Mouse (Mus musculus) heart, postnatal 0 days (tissue): ENCODE results near the gene Tpst1. TPM values are rescaled to one million over a fixed set of nuclear protein-coding genes. Genes with fewer than 3 reads are reported as not detected.
A peak's percentile ranks its signal among the peaks of the same experiment; 100 is the strongest.
"Not testable (repeated sequence)": the region's sequence is repeated elsewhere in the genome, so short reads cannot be mapped to it uniquely, and the experiment has no call there.

ENCODE experiments used
- ATAC-seq: fragments of 200-750 bp; cut with Nextera tagmentation; 2 replicates; pipeline ENCODE4 v1.8.0; 2017; ENCODE audit warnings: low read depth, moderate number of reproducible peaks, moderate library complexity; ENCODE audit not compliant: insufficient read depth
- DNase-seq: peaks from one replicate; pipeline ENCODE4 v3.0.0-alpha.2; 2016; ENCODE audit warnings: low spot score
- H3K27ac ChIP-seq: fragments of 300-500 bp; sonication (generic); 2 replicates; pipeline ENCODE4 v1.5.1; 2014; ENCODE audit warnings: low read depth, mild to moderate bottlenecking
- H3K27me3 ChIP-seq: fragments of 300-500 bp; sonication (generic); 2 replicates; pipeline ENCODE4 v1.6.1; 2014; ENCODE audit warnings: low read length, mixed read lengths; ENCODE audit not compliant: control insufficient read depth, insufficient read depth
- H3K36me3 ChIP-seq: fragments of 300-500 bp; sonication (generic); replicated peaks from 2 replicates; pipeline ENCODE4 v1.6.1; 2014; ENCODE audit warnings: low read length, mixed read lengths; ENCODE audit not compliant: control insufficient read depth, insufficient read depth
- H3K4me1 ChIP-seq: fragments of 300-500 bp; sonication (generic); 2 replicates; pipeline ENCODE4 v1.6.1; 2014; ENCODE audit warnings: antibody characterized with exemption; ENCODE audit not compliant: control insufficient read depth, insufficient read depth
- H3K4me2 ChIP-seq: fragments of 300-500 bp; sonication (generic); 2 replicates; pipeline ENCODE4 v1.6.1; 2014; ENCODE audit warnings: low read depth, mild to moderate bottlenecking, low read length, moderate library complexity
- H3K4me3 ChIP-seq: fragments of 300-500 bp; sonication (generic); 2 replicates; pipeline ENCODE4 v1.5.1; 2014; ENCODE audit warnings: low read depth, low read length
- H3K9ac ChIP-seq: fragments of 300-500 bp; sonication (generic); replicated peaks from 2 replicates; pipeline ENCODE4 v1.6.1; 2014; ENCODE audit warnings: low read depth, low read length, mixed read lengths
- H3K9me3 ChIP-seq: fragments of 300-500 bp; sonication (generic); replicated peaks from 2 replicates; pipeline ENCODE4 v1.6.1; 2016; ENCODE audit warnings: low read length; ENCODE audit not compliant: control insufficient read depth
- CTCF ChIP-seq: IDR thresholded peaks from 2 replicates; pipeline ENCODE4 v1.5.1; 2016; ENCODE audit warnings: antibody characterized with exemption, control low read depth, low read depth
- EP300 ChIP-seq: IDR thresholded peaks from 2 replicates; pipeline ENCODE4 v1.6.1; 2016; ENCODE audit warnings: antibody characterized with exemption, low read depth
- WGBS: fragments of 180-500 bp; shearing (Covaris S2); extraction: QIAGEN DNeasy Blood & Tissue Kit; methylation state at CpG from one replicate; pipeline ENCODE4 v1.1.7; 2014; 5-methylcytosine and 5-hydroxymethylcytosine counted together
- polyA plus RNA-seq: library from polyadenylated mRNA; unstranded; fragments of >200 nt; fragmentation: Nextera tagmentation; extraction: Ambion mirVana; gene quantifications from 2 replicates; pipeline ENCODE4 v1.2.1, GENCODE M21; 2015
- total RNA-seq: library from RNA; depleted of rRNA; stranded (reverse); fragments of >200 nt; gene quantifications from 2 replicates; pipeline ENCODE4 v1.2.3, GENCODE M21; 2014; ENCODE audit warnings: low replicate concordance

Gene Tpst1
- total and polyA plus RNA-seq, 2 experiments from 2014 or later: 20.7 to 23.7 TPM

DNA sequence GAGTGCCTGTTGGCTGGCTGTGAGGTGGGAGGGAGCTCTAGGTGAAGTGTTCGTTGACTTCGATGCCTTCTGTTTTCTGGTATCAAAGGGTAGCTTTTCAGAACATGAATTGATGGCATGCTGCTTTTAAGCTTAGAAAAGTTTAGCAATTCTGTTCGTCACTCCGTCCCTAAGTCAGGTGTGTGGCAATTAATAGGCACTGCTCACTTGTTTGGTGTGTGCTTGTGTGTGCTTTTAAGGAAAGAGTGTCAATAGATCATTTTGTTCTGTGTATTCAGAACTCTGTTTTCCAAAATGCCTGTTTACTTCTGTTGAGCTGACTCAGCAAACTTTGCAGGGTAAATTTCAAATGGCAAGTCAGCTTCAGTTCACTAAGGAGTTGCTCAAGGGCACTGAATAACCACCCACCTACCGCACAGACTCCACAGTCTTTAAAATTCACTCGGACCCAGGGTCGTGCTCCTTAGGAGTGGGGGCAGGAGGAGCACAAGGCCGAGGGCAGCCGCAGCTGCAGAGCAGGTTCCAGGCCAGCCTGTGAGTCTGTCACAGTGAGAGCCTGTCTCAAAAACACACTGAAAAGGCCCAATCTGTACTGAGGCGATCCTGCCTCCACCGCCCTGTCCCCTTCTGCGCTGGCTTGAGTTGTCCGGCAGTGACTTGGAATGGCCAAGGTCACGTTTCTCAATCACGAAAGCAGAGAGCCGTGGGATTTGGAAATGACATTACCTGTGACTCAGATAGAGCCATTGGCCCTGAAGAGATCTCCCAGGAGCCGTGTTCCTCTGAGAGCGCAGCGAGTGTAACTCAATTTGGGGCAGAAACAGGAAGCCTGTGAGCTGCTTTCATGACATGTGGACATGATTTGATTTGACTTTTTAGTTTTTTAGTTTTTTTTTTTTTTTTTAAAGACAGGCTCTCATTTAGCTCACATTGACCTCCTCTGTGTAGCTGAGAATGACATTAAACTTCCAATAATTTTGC lies 41.4 kb upstream of the Tpst1 start:
- no peak for DNase-seq
- no peak for TF ChIP-seq CTCF
- TF ChIP-seq EP300: no peak
- no peak for ATAC-seq
- no peaks in the 10 kb centered on the region for H3K27me3 ChIP-seq
- no peaks in the 10 kb centered on the region; the same call in 1 of the 2 replicates for H3K4me1 ChIP-seq
- H3K36me3 ChIP-seq: peaks cover 12% of the 10 kb centered on the region; the same call in 1 of the 2 replicates
- no peak overlapping the region for H3K4me2 ChIP-seq
- no peaks in the 10 kb centered on the region for H3K9me3 ChIP-seq
- H3K27ac ChIP-seq: no peak overlapping the region
- WGBS: 91% methylated on average over 19 of the region's 19 CpGs
- H3K4me3 ChIP-seq: no peak overlapping the region
- H3K9ac ChIP-seq: no peak overlapping the region

- no peak overlapping the region for H3K27ac ChIP-seq
- WGBS: 77% methylated on average over 2 of the region's 2 CpGs
- H3K27me3 ChIP-seq: no peaks in the 10 kb centered on the region
- no peak overlapping the region for H3K4me2 ChIP-seq
- TF ChIP-seq EP300 (no peak), CTCF (no peak)
- ATAC-seq (no peak), DNase-seq (no peak)
- H3K36me3 ChIP-seq: peaks cover 12% of the 10 kb centered on the region; the same call in 1 of the 2 replicates
- H3K4me1 ChIP-seq: no peaks in the 10 kb centered on the region; the same call in 1 of the 2 replicates
- no peak overlapping the region for H3K9ac ChIP-seq
- H3K9me3 ChIP-seq: no peaks in the 10 kb centered on the region
- no peak overlapping the region for H3K4me3 ChIP-seq
These were observed 39.3 kb upstream of the Tpst1 start for GRCm38 (mm10) chr5:130033869-130034268.

- H3K9me3 ChIP-seq, H3K4me1 ChIP-seq, H3K4me2 ChIP-seq, H3K27ac ChIP-seq, H3K27me3 ChIP-seq, H3K9ac ChIP-seq, ATAC-seq, DNase-seq, H3K4me3 ChIP-seq: not testable (repeated sequence)
- 0 out of 2 replicates have a peak, but pooled peaks have one; percentile 13 for TF ChIP-seq CTCF
- 74% methylated on average over 2 of the region's 2 CpGs for WGBS
- H3K36me3 ChIP-seq: peaks cover 29% of the 10 kb centered on the region
These were observed 36.8 kb upstream of the Tpst1 start for GRCm38 (mm10) chr5:130036300-130036699.

DNA sequence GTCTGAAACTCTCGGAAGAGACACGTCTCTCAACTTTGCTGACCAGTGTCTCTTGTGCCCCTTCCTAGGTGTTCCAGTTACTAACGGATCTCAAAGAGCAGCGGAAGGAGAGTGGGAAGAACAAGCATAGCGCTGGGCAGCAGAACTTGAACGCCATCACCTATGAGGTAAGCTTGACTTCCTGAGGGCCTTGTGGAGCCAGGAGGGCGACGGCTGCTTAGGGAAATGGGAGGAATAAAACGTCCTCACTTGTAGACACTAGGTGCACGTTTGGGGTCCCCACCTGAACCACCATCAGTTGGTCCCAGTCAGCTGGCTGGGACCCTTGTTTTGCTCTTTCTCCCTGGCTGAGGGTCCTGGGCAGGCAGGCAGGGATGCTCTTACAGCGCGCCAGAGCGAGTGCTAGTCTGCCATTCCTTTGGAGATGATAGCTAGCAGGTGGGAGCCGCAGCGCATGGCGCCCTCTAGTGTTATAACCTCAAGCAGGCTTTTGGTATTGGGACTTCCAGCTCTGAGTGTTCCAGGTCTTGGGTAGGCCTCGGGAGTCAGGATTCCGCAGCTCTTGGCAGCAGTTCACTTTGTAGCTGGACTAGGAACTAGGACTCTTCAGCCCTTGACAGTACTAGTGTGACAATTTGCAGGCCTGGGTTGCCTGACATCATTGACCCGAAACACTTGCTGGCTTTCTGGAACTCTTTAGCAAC lies 35.2 kb upstream of the Tpst1 start:
- 0 out of 2 replicates have a peak, but pooled peaks cover 7% of the 10 kb centered on the region for H3K27me3 ChIP-seq
- H3K9ac ChIP-seq: no peak overlapping the region
- H3K4me2 ChIP-seq: no peak overlapping the region
- H3K4me1 ChIP-seq: no peaks in the 10 kb centered on the region
- peak; percentile 81 for TF ChIP-seq CTCF
- TF ChIP-seq EP300: no peak
- 60% methylated on average over 19 of the region's 19 CpGs for WGBS
- H3K9me3 ChIP-seq: no peaks in the 10 kb centered on the region
- H3K4me3 ChIP-seq: no peak overlapping the region
- DNase-seq: peak; percentile 79
- H3K36me3 ChIP-seq: peaks cover 45% of the 10 kb centered on the region
- H3K27ac ChIP-seq: peak overlapping the region; percentile 25; the same call in 1 of the 2 replicates
- peak; percentile 92 for ATAC-seq

DNA sequence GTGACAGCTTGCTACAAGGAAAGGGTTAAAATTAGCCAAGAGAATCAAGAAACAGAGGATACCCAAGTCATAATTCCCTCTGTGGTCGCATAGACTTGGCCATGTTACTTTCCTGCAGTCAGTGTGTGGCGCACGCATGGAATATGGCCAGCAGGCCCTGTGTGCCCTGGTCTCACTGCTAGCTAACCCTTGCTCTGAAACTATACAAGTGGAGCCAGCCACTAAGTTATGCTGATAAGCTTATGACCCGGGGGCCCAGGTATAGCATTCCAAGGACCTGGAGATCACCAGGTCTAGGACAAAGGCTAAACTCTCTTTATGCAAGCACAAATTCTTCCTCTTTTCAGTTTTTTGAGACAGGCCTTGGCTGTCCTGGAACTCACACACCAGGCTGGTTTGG lies 32.3 kb upstream of the Tpst1 start:
- Histone ChIP-seq H3K36me3 (peaks cover 43% of the 10 kb centered on the region), H3K4me3 (no peak overlapping the region), H3K9ac (no peak overlapping the region), H3K9me3 (no peaks in the 10 kb centered on the region), H3K27ac (no peak overlapping the region), H3K27me3 (0 out of 2 replicates have a peak, but pooled peaks cover 10% of the 10 kb centered on the region), H3K4me1 (no peaks in the 10 kb centered on the region), H3K4me2 (no peak overlapping the region)
- no peak for ATAC-seq
- no peak for TF ChIP-seq EP300
- DNase-seq: no peak
- 87% methylated on average over 4 of the region's 4 CpGs for WGBS
